Mouse (Mus musculus): ENCODE results near the gene Fn3krp. TPM values are rescaled to one million over a fixed set of nuclear protein-coding genes. Genes with fewer than 3 reads are reported as not detected.

Gene Fn3krp
- polyA plus RNA-seq, 1 experiment from 2014 or later, result 8.2 TPM

DNA sequence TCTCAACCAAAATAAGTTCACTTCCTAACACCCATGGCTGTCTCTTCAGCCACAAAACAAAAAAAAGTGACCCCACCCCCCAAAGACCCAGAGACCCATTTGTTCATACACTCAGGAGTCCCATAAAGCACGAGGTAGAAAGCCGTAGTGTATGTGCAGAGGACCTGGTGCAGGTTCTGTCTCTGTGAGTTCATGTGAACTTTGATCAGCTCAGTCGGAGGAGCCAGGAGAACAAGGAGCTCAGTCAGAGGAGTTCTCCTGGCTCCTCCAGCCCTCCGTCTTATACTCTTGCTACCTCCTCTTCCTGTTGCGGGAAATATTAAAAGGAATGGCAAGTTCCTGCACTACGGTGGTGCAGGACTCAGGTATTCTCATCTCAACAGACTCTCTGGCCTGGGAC is 46.2 kb downstream of the Fn3krp start:
- Histone ChIP-seq H3K36me3 (ENCODE audit: control insufficient read depth, insufficient read depth, low read length) (peaks cover 18% of the 10 kb centered on the region; the same call in 1 of the 2 replicates), H3K9ac (ENCODE audit: low read depth, low read length) (no peak overlapping the region), H3K4me3 (ENCODE audit: low read depth, low read length) (no peak overlapping the region), H3K9me3 (replicated peaks; ENCODE audit: control insufficient read depth, low read length, poor library complexity, severe bottlenecking) (no peaks in the 10 kb centered on the region), H3K4me1 (ENCODE audit: control insufficient read depth, insufficient read depth, low read length) (no peaks in the 10 kb centered on the region), H3K27ac (ENCODE audit: low read length) (no peak overlapping the region), H3K4me2 (ENCODE audit: low read length) (no peak overlapping the region), H3K27me3 (ENCODE audit: control insufficient read depth, insufficient read depth, low read depth, low read length) (no peaks in the 10 kb centered on the region)
- 91% methylated on average over 6 of the region's 6 CpGs for WGBS
- ATAC-seq, result no peak

DNA sequence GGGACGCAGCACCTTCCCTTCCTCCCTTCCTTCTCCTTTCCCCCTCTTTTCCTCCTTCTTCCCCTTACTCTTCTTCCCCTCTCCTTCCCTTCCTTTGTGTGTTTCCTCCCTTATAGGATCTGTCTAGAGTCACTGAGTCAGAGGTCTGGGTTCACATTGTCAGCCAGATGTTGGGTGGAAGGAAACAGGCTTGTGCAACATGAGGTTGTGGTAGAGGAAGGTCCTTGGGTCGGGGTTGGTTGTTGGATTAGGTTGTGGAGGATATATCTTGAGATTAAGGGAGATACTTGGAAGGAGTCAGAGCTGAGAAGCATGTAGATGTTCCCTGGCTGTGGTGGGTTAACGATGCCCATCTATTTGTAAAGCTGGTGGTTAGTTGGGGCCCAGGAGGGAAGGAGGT is 53.6 kb downstream of the Fn3krp start:
- no peak overlapping the region for H3K4me3 ChIP-seq (ENCODE audit: low read depth, low read length)
- H3K4me2 ChIP-seq (ENCODE audit: low read length), result no peak overlapping the region
- 87% methylated on average over 3 of the region's 3 CpGs for WGBS
- H3K9me3 ChIP-seq (replicated peaks; ENCODE audit: control insufficient read depth, low read length, poor library complexity, severe bottlenecking), result no peaks in the 10 kb centered on the region
- no peak overlapping the region for H3K9ac ChIP-seq (ENCODE audit: low read depth, low read length)
- 0 out of 2 replicates have a peak, but pooled peaks cover 10% of the 10 kb centered on the region for H3K36me3 ChIP-seq (ENCODE audit: control insufficient read depth, insufficient read depth, low read length)
- ATAC-seq, result no peak
- no peaks in the 10 kb centered on the region for H3K27me3 ChIP-seq (ENCODE audit: control insufficient read depth, insufficient read depth, low read depth, low read length)
- H3K4me1 ChIP-seq (ENCODE audit: control insufficient read depth, insufficient read depth, low read length), result no peaks in the 10 kb centered on the region
- H3K27ac ChIP-seq (ENCODE audit: low read length), result no peak overlapping the region

DNA sequence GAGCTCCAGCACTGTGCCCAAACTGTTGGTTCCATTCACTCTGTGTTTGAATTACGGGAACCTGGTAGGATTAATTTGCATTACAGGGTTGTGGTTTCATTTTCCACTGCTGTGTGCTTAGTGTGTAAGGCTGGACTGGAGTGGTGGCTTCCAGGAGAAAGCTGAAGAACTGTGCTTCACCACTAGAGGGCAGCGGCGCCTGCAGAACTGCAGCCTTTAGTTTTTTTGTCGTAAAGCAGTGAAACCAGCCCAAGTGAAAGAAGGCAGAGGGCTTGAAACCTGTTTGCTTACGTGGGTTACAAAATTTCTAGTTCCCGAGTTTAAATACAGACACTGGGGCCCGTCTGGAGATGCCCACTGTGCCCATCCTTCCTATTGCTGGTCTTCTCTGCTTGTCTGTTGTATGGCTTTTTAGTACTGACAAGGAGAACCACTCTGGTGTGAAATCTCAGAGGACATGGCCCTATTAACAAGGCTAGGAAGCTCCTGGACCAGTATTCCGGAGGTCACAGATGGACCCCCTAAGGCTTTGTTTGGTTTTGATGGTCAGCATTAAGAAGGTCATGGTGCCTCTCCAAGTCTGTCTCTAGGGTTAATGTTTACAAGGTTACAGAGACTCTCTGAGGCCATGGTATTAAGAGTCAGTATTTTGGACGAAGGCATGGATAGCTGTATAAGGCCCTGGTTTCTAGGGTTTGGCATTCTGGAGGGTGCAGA is 54.7 kb downstream of the Fn3krp start:
- no peak overlapping the region for H3K4me3 ChIP-seq (ENCODE audit: low read depth, low read length)
- no peak overlapping the region for H3K9ac ChIP-seq (ENCODE audit: low read depth, low read length)
- no peaks in the 10 kb centered on the region for H3K27me3 ChIP-seq (ENCODE audit: control insufficient read depth, insufficient read depth, low read depth, low read length)
- no peak overlapping the region for H3K4me2 ChIP-seq (ENCODE audit: low read length)
- H3K4me1 ChIP-seq (ENCODE audit: control insufficient read depth, insufficient read depth, low read length), result no peaks in the 10 kb centered on the region
- WGBS, result 34% methylated on average over 9 of the region's 9 CpGs
- no peak for ATAC-seq
- no peaks in the 10 kb centered on the region for H3K9me3 ChIP-seq (replicated peaks; ENCODE audit: control insufficient read depth, low read length, poor library complexity, severe bottlenecking)
- no peak overlapping the region for H3K27ac ChIP-seq (ENCODE audit: low read length)
- H3K36me3 ChIP-seq (ENCODE audit: control insufficient read depth, insufficient read depth, low read length), result peaks cover 12% of the 10 kb centered on the region; the same call in 1 of the 2 replicates

DNA sequence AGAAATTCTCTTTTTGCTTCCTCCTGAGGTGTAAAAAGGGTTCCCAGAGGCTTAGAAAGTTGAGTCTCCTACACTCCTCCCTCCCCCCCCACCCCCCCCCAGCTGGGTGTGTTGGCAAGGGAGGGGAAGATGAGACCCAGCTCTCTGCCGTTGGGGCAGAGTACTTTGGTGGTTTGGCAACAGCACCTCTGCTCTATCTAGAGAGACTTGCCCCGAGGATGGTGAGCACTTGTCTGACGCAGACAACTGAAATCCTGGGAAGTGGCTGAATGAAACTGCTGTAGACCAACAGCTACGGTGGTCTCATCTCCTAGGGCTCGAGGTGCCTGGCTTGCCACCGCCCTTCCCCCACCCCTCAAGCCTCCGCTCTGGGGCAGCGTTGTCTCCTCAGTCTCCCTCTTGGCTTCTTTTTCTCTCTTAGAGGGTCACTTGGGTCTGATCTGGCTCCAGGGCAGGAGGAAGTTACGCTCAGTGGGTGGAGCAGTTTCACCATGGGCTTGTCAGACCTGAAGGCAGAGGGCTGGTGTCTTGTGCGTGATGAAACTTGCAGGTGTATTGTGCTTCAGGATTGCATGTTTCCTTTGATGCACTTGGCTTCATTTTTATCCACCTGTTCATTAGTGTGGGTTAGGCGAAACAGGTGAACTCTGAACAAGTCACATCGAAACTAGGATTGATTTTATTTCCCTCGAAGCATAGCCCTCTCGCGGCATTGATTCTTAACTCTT is 58.4 kb downstream of the Fn3krp start:
- 88% methylated on average over 15 of the region's 15 CpGs for WGBS
- no peak overlapping the region for H3K4me2 ChIP-seq (ENCODE audit: low read length)
- H3K4me1 ChIP-seq (ENCODE audit: control insufficient read depth, insufficient read depth, low read length), result no peaks in the 10 kb centered on the region
- H3K4me3 ChIP-seq (ENCODE audit: low read depth, low read length), result no peak overlapping the region
- H3K9ac ChIP-seq (ENCODE audit: low read depth, low read length), result no peak overlapping the region
- H3K9me3 ChIP-seq (replicated peaks; ENCODE audit: control insufficient read depth, low read length, poor library complexity, severe bottlenecking), result no peaks in the 10 kb centered on the region
- no peaks in the 10 kb centered on the region for H3K27me3 ChIP-seq (ENCODE audit: control insufficient read depth, insufficient read depth, low read depth, low read length)
- H3K36me3 ChIP-seq (ENCODE audit: control insufficient read depth, insufficient read depth, low read length), result peaks cover 12% of the 10 kb centered on the region; the same call in 1 of the 2 replicates
- no peak for ATAC-seq
- no peak overlapping the region for H3K27ac ChIP-seq (ENCODE audit: low read length)

Small RNAs within 50 kb of the gene (microRNA-seq; reads per million reads assigned to microRNA genes)
- gene Mir7236, result not detected

Other genes with a start within 250 kb of the Fn3krp start
- gene Hexdc, start 217.0 kb upstream of the Fn3krp start, polyA plus RNA-seq (2015; fragmentation: Nextera tagmentation; extraction: Ambion mirVana), result 34.5 and 40.9 TPM in 2 replicates
- gene Ogfod3, start 216.7 kb upstream of the Fn3krp start, polyA plus RNA-seq (2015; fragmentation: Nextera tagmentation; extraction: Ambion mirVana), result 24.0 and 27.6 TPM in 2 replicates
- gene Cybc1, start 192.1 kb upstream of the Fn3krp start, polyA plus RNA-seq (2015; fragmentation: Nextera tagmentation; extraction: Ambion mirVana), result 39.6 and 40.3 TPM in 2 replicates
- 93.1 and 104 TPM in 2 replicates for gene Narf, start 184.1 kb upstream of the Fn3krp start, polyA plus RNA-seq (2015; fragmentation: Nextera tagmentation; extraction: Ambion mirVana)
- 11.6 and 14.0 TPM in 2 replicates for gene Foxk2, start 161.4 kb upstream of the Fn3krp start, polyA plus RNA-seq (2015; fragmentation: Nextera tagmentation; extraction: Ambion mirVana)
- gene Wdr45b, start 67.0 kb upstream of the Fn3krp start, polyA plus RNA-seq (2015; fragmentation: Nextera tagmentation; extraction: Ambion mirVana), result 83.4 and 85.7 TPM in 2 replicates
- gene Rab40b, start 33.1 kb upstream of the Fn3krp start, polyA plus RNA-seq (2015; fragmentation: Nextera tagmentation; extraction: Ambion mirVana), result 16.0 and 17.6 TPM in 2 replicates
- gene Fn3k, start 13.5 kb downstream of the Fn3krp start, polyA plus RNA-seq (2015; fragmentation: Nextera tagmentation; extraction: Ambion mirVana), result 4.3 and 6.0 TPM in 2 replicates
- gene Tbcd, start 30.5 kb downstream of the Fn3krp start, polyA plus RNA-seq (2015; fragmentation: Nextera tagmentation; extraction: Ambion mirVana), result 60.6 and 62.5 TPM in 2 replicates
- 0.53 and 0.57 TPM in 2 replicates for gene Zfp750, start 97.9 kb downstream of the Fn3krp start, polyA plus RNA-seq (2015; fragmentation: Nextera tagmentation; extraction: Ambion mirVana)